Mouse (Mus musculus): Measurements from ENCODE around the gene Gm867.

GRCm38 (mm10) chr10:75913013-75913589 is 27.4 kb downstream of the Gm867 start:
- TF ChIP-seq CTCF (IDR thresholded peaks at IDR 0.05; ENCODE audit: extremely low read depth, insufficient read depth, insufficient read length, insufficient replicate concordance) = no peak
- TF ChIP-seq POLR2A (IDR thresholded peaks at IDR 0.05; ENCODE audit: low read depth, low read length) = no peak
